ENCODE assay signal across 8 mouse cellular contexts in genomic region chr10:127739083-127739660, GRCm38 (mm10). TPM values are rescaled to one million over a fixed set of nuclear protein-coding genes. Genes with fewer than 3 reads are reported as not detected.
A peak's percentile ranks its signal among the peaks of the same experiment; 100 is the strongest.
DNase-seq lines count a peak whose midpoint lies in the region; ATAC-seq lines count a peak whose summit lies in the region.

Gene Zbtb39, plus strand, starts transcription at chr10:127739538.

- WGBS in hindbrain, embryonic 15.5 days, result 3% methylated on average over 16 of the region's 61 CpGs
- under 1% methylated on average over 51 of the region's 61 CpGs for WGBS in macrophage (ENCODE audit: missing documents)

- peak; percentile 82 for DNase-seq in R1 (ENCODE audit: low read depth, low spot score)
- peak; percentile 82 to 86 for DNase-seq in cerebellum, postnatal 14 days
- DNase-seq in gastrocnemius, adult 18-20 months (ENCODE audit: low spot score), result peak; percentile 69
- DNase-seq in left cerebral cortex, adult 18-20 months (ENCODE audit: low spot score in 2 of 2), result peak; percentile 70 to 77
- peak; percentile 72 for DNase-seq in right cerebral cortex, adult 18-20 months
- peak; percentile 81 for DNase-seq in urinary bladder, postnatal 25 days (ENCODE audit: low spot score)

- H3K79me2 ChIP-seq in macrophage (ENCODE audit: inconsistent target), result peaks cover 40% of the 10 kb centered on the region; the same call in 1 of the 2 replicates

- H3K9ac ChIP-seq in hindbrain, embryonic 15.5 days, result peak within 1 kb of the TSS; percentile 97

- peaks cover 29% of the 10 kb centered on the region for H3K36me3 ChIP-seq in hindbrain, embryonic 15.5 days
- H3K36me3 ChIP-seq in macrophage (ENCODE audit: inconsistent target), result peaks cover 27% of the 10 kb centered on the region

- H3K27me3 ChIP-seq in hindbrain, embryonic 15.5 days, result no peaks in the 10 kb centered on the region

- H3K4me2 ChIP-seq in hindbrain, embryonic 15.5 days, result peak within 1 kb of the TSS; percentile 75

- peak; percentile 82 for ATAC-seq in hindbrain, embryonic 15.5 days (ENCODE audit: low FRiP score, low read depth)

- H3K4me3 ChIP-seq in hindbrain, embryonic 15.5 days, result peak within 1 kb of the TSS; percentile 96
- H3K4me3 ChIP-seq in macrophage (ENCODE audit: inconsistent target), result peak within 1 kb of the TSS; percentile 54

- H3K27ac ChIP-seq in hindbrain, embryonic 15.5 days (replicated peaks), result peak within 1 kb of the TSS; percentile 86
- no peak within 1 kb of the TSS for H3K27ac ChIP-seq in macrophage

- no peaks in the 10 kb centered on the region for H3K9me3 ChIP-seq in hindbrain, embryonic 15.5 days

- peaks cover 21% of the 10 kb centered on the region for H3K4me1 ChIP-seq in hindbrain, embryonic 15.5 days (replicated peaks)

RNA-seq across cellular contexts. Expression of gene Zbtb39, which starts in this region (rescaled TPM):
- total RNA-seq in gastrocnemius, adult 18-20 months (2021), result 1 to 10 TPM; 6.3 to 6.6 TPM
- 3.2 and 4.1 TPM in 2 replicates for polyA plus RNA-seq in hindbrain, embryonic 15.5 days (2015; fragmentation: Nextera tagmentation; extraction: Ambion mirVana)
- total RNA-seq in left cerebral cortex, adult 18-20 months (2021), result 1 to 10 TPM; 9.6 to 9.9 TPM
- 10 to 100 TPM in 9 of 26 experiments, 1 to 10 TPM in 17; 3.6 to 18.6 (median 8.3) TPM for total RNA-seq in macrophage (2018; cell fraction: chromatin; rRNA removed)
- 1 to 10 TPM; 2.2 to 7.2 (median 4.3) TPM for total RNA-seq in macrophage (2018; cell fraction: cytosol; rRNA removed)
- total RNA-seq in macrophage (2018; cell fraction: nucleus; rRNA removed), result 10 to 100 TPM in 9 of 26 experiments, 1 to 10 TPM in 17; 4.0 to 17.9 (median 7.3) TPM
- polyA plus RNA-seq in macrophage (2018), result 3.1 to 3.8 TPM (median 3.4 TPM) in 3 replicates
